Mouse (Mus musculus) gastrocnemius, postnatal 36 days (tissue): Measurements from ENCODE around the gene Gm3752. TPM values are rescaled to one million over a fixed set of nuclear protein-coding genes. Genes with fewer than 3 reads are reported as not detected.
"Not testable (repeated sequence)": the region's sequence is repeated elsewhere in the genome, so short reads cannot be mapped to it uniquely, and the experiment has no call there.

Experiments
- DNase-seq, 2 experiments: peaks; one replicate each; pipeline ENCODE4 v3.0.0; 2022
- intact Hi-C: fragments of 180-260 bp; cut with DNase I; formaldehyde crosslinking; loops from one replicate; pipeline ENCODE4 v1.15.1; 2025
- long read RNA-seq, 2 experiments: library from polyadenylated mRNA; stranded (forward); transcript quantifications; one replicate each; pipeline ENCODE4 v2.0.0; 2021
- total RNA-seq, 2 experiments: library from RNA; stranded (reverse); gene quantifications; 2 replicates each; pipeline ENCODE4 v1.2.3; 2021

Gene Gm3752
- not detected for total RNA-seq
- long read RNA-seq, experiment 1, result 0 reads
- long read RNA-seq, experiment 2, result 0 reads

DNA sequence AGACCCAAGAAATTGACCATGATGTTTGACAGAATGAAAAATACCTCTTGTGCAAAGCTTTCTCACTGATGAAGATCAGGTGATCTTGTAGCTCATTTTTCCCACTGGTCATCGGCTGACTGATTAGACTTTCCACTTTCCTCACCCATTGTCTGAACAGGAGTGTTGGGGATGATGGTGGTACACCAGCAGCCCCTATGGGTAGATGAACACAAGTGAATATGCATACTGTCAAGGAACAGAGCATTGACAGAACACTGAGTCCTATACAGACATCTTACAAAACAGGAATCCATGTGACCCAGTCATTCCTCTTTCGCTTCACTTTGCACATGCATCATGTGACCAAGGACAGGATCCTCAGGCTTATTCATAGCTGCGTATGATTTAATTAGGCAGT, at the start of gene Gm3752:
TSS of gene Gm3752 (minus strand) at position 101 of the 400 bp plus-strand sequence.
- intact Hi-C loops, DNase-seq: not testable (repeated sequence)

DNA sequence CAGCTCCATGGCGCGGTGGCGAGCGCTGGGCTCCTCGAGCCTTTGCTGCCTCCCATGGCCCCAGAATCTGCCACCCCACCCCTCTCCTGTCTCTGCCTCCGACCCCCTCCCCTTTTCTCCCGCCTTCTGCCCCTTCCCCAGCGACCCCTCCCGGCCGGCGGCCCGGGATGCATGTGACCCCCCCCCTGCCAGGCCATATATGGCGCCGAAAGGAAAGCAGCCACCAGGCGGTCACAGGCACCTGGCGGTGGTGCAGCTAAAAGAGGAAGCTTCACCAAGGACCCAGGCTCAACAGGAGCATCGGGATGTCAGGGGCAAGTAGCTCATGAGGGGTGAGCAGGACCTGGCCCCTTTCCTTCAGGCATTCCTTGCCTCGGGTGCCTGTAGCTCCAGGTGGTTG, 5.2 kb upstream of the Gm3752 start:
- DNase-seq, result not testable (repeated sequence)

DNA sequence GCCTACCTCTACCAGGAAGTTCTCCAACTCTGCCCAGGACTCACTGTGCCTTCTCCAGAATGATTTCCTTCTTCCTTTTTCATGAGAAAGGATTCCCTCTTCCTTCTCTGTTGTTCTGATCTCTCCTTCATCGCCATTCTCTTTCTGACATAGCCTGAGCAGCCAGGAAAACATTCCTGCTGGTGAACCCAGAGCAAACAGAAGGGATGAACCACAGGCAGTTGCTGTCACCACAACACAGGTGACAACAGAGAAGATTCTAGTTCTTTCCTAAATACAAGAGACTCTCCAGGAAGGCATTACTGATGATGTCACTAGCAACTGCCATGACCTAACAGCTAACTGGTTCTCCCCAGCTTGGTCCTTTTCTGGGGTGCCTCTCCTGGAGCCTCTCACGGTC, 32.7 kb downstream of the Gm3752 start, which contains the start of gene Gm3755:
TSS of gene Gm3755 (minus strand) at position 101 of the 400 bp plus-strand sequence.
- intact Hi-C loops, DNase-seq: not testable (repeated sequence)

More for the DNA sequence above, 5.2 kb upstream of the Gm3752 start:
- intact Hi-C loops, result not testable (repeated sequence)

DNA sequence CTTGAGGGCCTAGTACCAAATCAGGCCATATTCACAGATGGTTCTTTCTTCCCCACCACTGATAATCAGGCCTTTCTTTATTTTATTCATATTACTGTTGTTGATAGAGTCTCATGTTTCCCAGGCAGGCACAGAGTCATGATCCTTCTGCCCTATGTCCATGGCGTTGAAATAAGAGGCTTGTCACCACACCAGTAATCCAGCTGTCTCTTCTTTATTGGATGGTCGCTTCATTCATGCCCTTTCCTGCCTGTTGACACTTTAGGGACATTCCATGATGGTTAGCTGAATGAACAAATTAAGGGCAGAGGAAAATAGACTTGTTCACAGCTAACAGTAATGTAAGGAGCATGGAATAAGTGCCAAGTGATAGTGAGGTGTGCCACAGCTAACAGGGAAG, 61.1 kb downstream of the Gm3752 start:
- intact Hi-C loops, DNase-seq: not testable (repeated sequence)

Other genes with a start within 250 kb of the Gm3752 start
- not detected for gene Gm3727, start 219.0 kb downstream of the Gm3752 start, total RNA-seq
- gene Gm3739, start 168.7 kb downstream of the Gm3752 start, total RNA-seq, result not detected
- gene Gm5797, start 151.4 kb downstream of the Gm3752 start, total RNA-seq, result not detected
- gene Gm8374, start 118.6 kb downstream of the Gm3752 start, total RNA-seq, result not detected
- gene Gm3755, start 32.8 kb downstream of the Gm3752 start, total RNA-seq, result not detected
- gene Gm3558, start 84.8 kb upstream of the Gm3752 start, total RNA-seq, result under 1 TPM; 0.30 to 0.61 TPM
- not detected for gene Gm10338, start 111.8 kb upstream of the Gm3752 start, total RNA-seq
- gene Gm10128, start 160.2 kb upstream of the Gm3752 start, total RNA-seq, result not detected